Mouse (Mus musculus): ENCODE measurements around the gene Asb16. TPM values are rescaled to one million over a fixed set of nuclear protein-coding genes. Genes with fewer than 3 reads are reported as not detected.

The Asb16 gene
- total RNA-seq, 2 experiments from 2014 or later, result 48.7 to 54.4 TPM

Small RNA genes lying within 50 kb of the gene (microRNA-seq; reads per million reads assigned to microRNA genes)
- 0.32 to 2.0 reads per million in 2 experiments for gene Mir8101

Other genes starting within 250 kb of the Asb16 start
- gene Mpp3, start 240.3 kb upstream of the Asb16 start, total RNA-seq (2021), result 10 to 100 TPM; 76.8 to 83.7 TPM
- 10 to 100 TPM; 18.0 to 20.4 TPM for gene Cd300lg, start 227.2 kb upstream of the Asb16 start, total RNA-seq (2021)
- 1 to 10 TPM; 1.1 to 1.5 TPM for gene Mpp2, start 180.2 kb upstream of the Asb16 start, total RNA-seq (2021)
- gene Ppy, start 167.4 kb upstream of the Asb16 start, total RNA-seq (2021), result not detected
- gene Pyy, start 160.9 kb upstream of the Asb16 start, total RNA-seq (2021), result not detected
- gene Nags, start 123.2 kb upstream of the Asb16 start, total RNA-seq (2021), result not detected
- 10 to 100 TPM; 13.7 to 15.9 TPM for gene Tmem101, start 112.3 kb upstream of the Asb16 start, total RNA-seq (2021)
- gene Lsm12, start 83.4 kb upstream of the Asb16 start, total RNA-seq (2021), result 10 to 100 TPM; 83.1 to 84.4 TPM
- gene G6pc3, start 79.1 kb upstream of the Asb16 start, total RNA-seq (2021), result 10 to 100 TPM; 32.2 to 34.6 TPM
- gene Hdac5, start 38.6 kb upstream of the Asb16 start, total RNA-seq (2021), result 10 to 100 TPM; 68.5 to 86.9 TPM
- 1 to 10 TPM in 1 of 2 experiments, under 1 TPM in 1; 0.99 to 1.2 TPM for gene BC030867, start 19.9 kb upstream of the Asb16 start, total RNA-seq (2021)
- 10 to 100 TPM; 15.7 to 18.9 TPM for gene Tmub2, start 16.2 kb downstream of the Asb16 start, total RNA-seq (2021)
- 10 to 100 TPM; 20.8 to 25.5 TPM for gene Atxn7l3, start 27.9 kb downstream of the Asb16 start, total RNA-seq (2021)
- 10 to 100 TPM; 56.0 to 64.8 TPM for gene Ubtf, start 51.0 kb downstream of the Asb16 start, total RNA-seq (2021)
- gene Slc4a1, start 97.5 kb downstream of the Asb16 start, total RNA-seq (2021), result 10 to 100 TPM in 1 of 2 experiments, 1 to 10 TPM in 1; 2.1 to 10.7 TPM
- 1 to 10 TPM in 1 of 2 experiments, under 1 TPM in 1; 0.87 to 1.9 TPM for gene Rundc3a, start 124.7 kb downstream of the Asb16 start, total RNA-seq (2021)
- gene Slc25a39, start 139.2 kb downstream of the Asb16 start, total RNA-seq (2021), result 10 to 100 TPM; 51.7 to 53.5 TPM
- gene Grn, start 161.6 kb downstream of the Asb16 start, total RNA-seq (2021), result 10 to 100 TPM; 81.6 to 93.6 TPM
- gene Fam171a2, start 178.9 kb downstream of the Asb16 start, total RNA-seq (2021), result 10 to 100 TPM; 11.7 to 12.3 TPM
- gene Itga2b, start 201.4 kb downstream of the Asb16 start, total RNA-seq (2021), result 1 to 10 TPM; 1.9 to 3.7 TPM

Measured in gastrocnemius, postnatal 10 days (tissue).